Mouse (Mus musculus) bone marrow macrophage, adult 2 months (primary cell): ENCODE results near the gene Tln2. TPM values are rescaled to one million over a fixed set of nuclear protein-coding genes. Genes with fewer than 3 reads are reported as not detected.

Source experiments
- H3K27ac ChIP-seq: 2 replicates; pipeline ENCODE4 v1.5.1; 2012; ENCODE audit warnings: low read depth, low read length; ENCODE audit not compliant: insufficient read depth
- H3K4me1 ChIP-seq: 2 replicates; pipeline ENCODE4 v1.6.1; 2012; ENCODE audit warnings: low read length; ENCODE audit not compliant: control insufficient read depth, insufficient read depth
- H3K4me3 ChIP-seq: 2 replicates; pipeline ENCODE4 v1.5.1; 2012; ENCODE audit warnings: mild to moderate bottlenecking, low read length, moderate library complexity; ENCODE audit not compliant: insufficient read depth
- CTCF ChIP-seq: IDR thresholded peaks from 2 replicates; pipeline ENCODE4 v1.5.1; 2012; ENCODE audit warnings: low read depth, mild to moderate bottlenecking, low read length, moderate library complexity
- POLR2A ChIP-seq: IDR thresholded peaks from 2 replicates; pipeline ENCODE4 v1.6.1; 2012; ENCODE audit warnings: mild to moderate bottlenecking, low read depth, low read length, borderline replicate concordance
- polyA plus RNA-seq: library from polyadenylated mRNA; stranded (reverse); fragments of >200 nt; gene quantifications from 2 replicates; pipeline ENCODE4 v1.2.4, GENCODE M21; 2012; ENCODE audit not compliant: missing spikeins, insufficient read depth, insufficient read length

The Tln2 gene
- polyA plus RNA-seq, 1 experiment, result 0.42 TPM

GRCm38 (mm10) chr9:67396446-67396845 lies 163.1 kb downstream of the Tln2 start:
- H3K27ac ChIP-seq, result no peak overlapping the region
- TF ChIP-seq CTCF (no peak), POLR2A (no peak)

DNA sequence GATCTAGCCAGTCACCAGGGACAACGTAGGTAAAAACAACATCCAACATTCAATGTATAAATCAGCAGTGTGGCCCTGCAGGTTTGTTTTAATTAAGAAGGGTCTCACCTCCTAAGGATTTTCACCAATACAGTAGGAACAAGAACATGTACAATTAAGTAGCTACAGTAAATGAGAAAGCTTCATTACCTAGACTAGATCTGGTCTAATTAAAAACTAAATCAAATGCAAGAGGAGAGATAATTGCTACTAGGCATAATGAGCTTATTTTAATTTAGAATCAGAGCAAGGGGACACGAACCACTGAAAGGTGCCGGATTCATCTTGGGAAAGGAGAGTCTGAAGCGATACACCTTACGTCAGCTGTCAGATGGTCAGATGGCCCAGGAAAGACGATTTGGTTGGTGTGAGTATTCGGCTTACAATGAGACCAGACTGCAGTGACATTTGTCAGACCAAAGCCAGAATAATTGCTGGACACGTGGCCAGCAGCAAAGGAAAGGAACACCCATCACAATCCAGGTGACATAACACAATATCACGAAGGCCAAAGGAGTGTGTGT lies 175.4 kb downstream of the Tln2 start:
- TF ChIP-seq POLR2A (no peak), CTCF (no peak)
- H3K4me1 ChIP-seq, result no peaks in the 10 kb centered on the region
- H3K4me3 ChIP-seq, result no peak overlapping the region
- no peak overlapping the region for H3K27ac ChIP-seq

More at GRCm38 (mm10) chr9:67396446-67396845, 163.1 kb downstream of the Tln2 start:
- Histone ChIP-seq H3K4me3 (no peak overlapping the region), H3K4me1 (no peaks in the 10 kb centered on the region)

- Histone ChIP-seq H3K4me3 (no peak overlapping the region), H3K4me1 (no peaks in the 10 kb centered on the region), H3K27ac (no peak overlapping the region)
- TF ChIP-seq POLR2A, result no peak
- no peak for TF ChIP-seq CTCF
Observed at GRCm38 (mm10) chr9:67380095-67380494, 179.4 kb downstream of the Tln2 start.

GRCm38 (mm10) chr9:67378772-67379171 lies 180.7 kb downstream of the Tln2 start:
- TF ChIP-seq CTCF (no peak), POLR2A (no peak)
- Histone ChIP-seq H3K4me1 (no peaks in the 10 kb centered on the region), H3K4me3 (no peak overlapping the region), H3K27ac (no peak overlapping the region)

GRCm38 (mm10) chr9:67368078-67368477 lies 191.4 kb downstream of the Tln2 start:
- TF ChIP-seq POLR2A (no peak), CTCF (no peak)
- no peak overlapping the region for H3K4me3 ChIP-seq
- no peaks in the 10 kb centered on the region for H3K4me1 ChIP-seq
- H3K27ac ChIP-seq, result no peak overlapping the region

GRCm38 (mm10) chr9:67362511-67362910 lies 197.0 kb downstream of the Tln2 start:
- no peak for TF ChIP-seq POLR2A
- no peak for TF ChIP-seq CTCF
- Histone ChIP-seq H3K27ac (no peak overlapping the region), H3K4me3 (no peak overlapping the region), H3K4me1 (no peaks in the 10 kb centered on the region)

DNA sequence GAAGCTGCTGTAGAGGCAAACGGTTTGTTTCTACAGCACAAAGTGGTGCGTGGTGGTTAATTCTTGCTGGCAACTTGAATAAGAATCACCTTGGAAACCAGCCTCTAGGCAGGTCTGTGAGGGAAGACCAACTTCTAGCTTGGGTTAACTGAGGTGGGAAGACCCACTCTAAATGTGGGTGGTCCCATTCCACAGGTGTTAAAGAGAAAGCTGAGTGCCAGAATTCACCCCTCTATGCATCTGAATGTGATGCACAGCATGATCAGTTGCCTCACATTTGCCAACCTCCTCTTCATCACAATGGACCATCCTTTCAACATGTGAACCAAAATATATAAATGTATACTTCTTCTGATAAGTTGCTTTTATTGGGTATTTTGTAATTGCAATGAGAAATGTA lies 197.4 kb downstream of the Tln2 start:
- H3K4me3 ChIP-seq, result no peak overlapping the region
- no peaks in the 10 kb centered on the region for H3K4me1 ChIP-seq
- TF ChIP-seq POLR2A, result no peak
- TF ChIP-seq CTCF, result no peak
- H3K27ac ChIP-seq, result no peak overlapping the region

DNA sequence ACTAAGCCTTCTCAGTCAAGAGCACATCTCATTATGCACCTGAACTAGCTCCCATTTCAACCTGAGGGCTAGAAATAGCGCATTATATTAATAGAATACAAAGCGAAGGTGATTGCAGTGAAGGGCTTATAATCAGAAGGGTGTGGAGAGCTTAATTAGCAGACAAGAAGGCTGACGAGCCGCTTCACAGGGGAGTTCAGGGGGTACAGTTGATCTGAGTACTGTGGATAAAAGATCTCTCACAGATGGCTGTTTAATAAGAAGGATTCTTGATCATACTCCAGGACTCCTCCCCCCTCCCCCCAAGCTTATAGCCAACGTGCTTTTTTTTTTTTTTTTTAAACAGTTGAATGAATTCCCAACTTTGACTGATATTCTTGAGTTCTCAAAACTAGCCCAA lies 198.0 kb downstream of the Tln2 start:
- Histone ChIP-seq H3K4me3 (no peak overlapping the region), H3K27ac (no peak overlapping the region), H3K4me1 (no peaks in the 10 kb centered on the region)
- TF ChIP-seq CTCF (no peak), POLR2A (no peak)

- H3K4me1 ChIP-seq, result no peaks in the 10 kb centered on the region
- no peak overlapping the region for H3K4me3 ChIP-seq
- TF ChIP-seq POLR2A, result no peak
- no peak for TF ChIP-seq CTCF
- H3K27ac ChIP-seq, result no peak overlapping the region
Observed at GRCm38 (mm10) chr9:67354356-67354755, 205.1 kb downstream of the Tln2 start.

- H3K4me1 ChIP-seq, result no peaks in the 10 kb centered on the region
- TF ChIP-seq POLR2A (no peak), CTCF (no peak)
- H3K27ac ChIP-seq, result no peak overlapping the region
- no peak overlapping the region for H3K4me3 ChIP-seq
Observed at GRCm38 (mm10) chr9:67353365-67353764, 206.1 kb downstream of the Tln2 start.

GRCm38 (mm10) chr9:67348983-67349382 lies 210.5 kb downstream of the Tln2 start:
- Histone ChIP-seq H3K4me1 (no peaks in the 10 kb centered on the region), H3K27ac (no peak overlapping the region), H3K4me3 (no peak overlapping the region)
- TF ChIP-seq POLR2A (no peak), CTCF (no peak)
